Mouse (Mus musculus): Measurements from ENCODE around the gene Cyp2c55. TPM values are rescaled to one million over a fixed set of nuclear protein-coding genes. Genes with fewer than 3 reads are reported as not detected.

Cyp2c55 gene
- polyA plus RNA-seq, 1 experiment from 2014 or later: not detected

- Histone ChIP-seq H3K27ac (ENCODE audit: low read length) (no peak overlapping the region), H3K27me3 (replicated peaks; ENCODE audit: insufficient read depth, low read length) (no peaks in the 10 kb centered on the region), H3K9me3 (ENCODE audit: low read length) (no peaks in the 10 kb centered on the region), H3K4me1 (ENCODE audit: insufficient read depth, low read depth, low read length) (no peaks in the 10 kb centered on the region), H3K4me2 (replicated peaks; ENCODE audit: low read depth, low read length) (no peak overlapping the region), H3K9ac (replicated peaks; ENCODE audit: low read depth) (no peak overlapping the region), H3K36me3 (ENCODE audit: insufficient read depth, low read length) (no peaks in the 10 kb centered on the region), H3K4me3 (ENCODE audit: low read depth, low read length) (no peak overlapping the region)
- TF ChIP-seq EP300 (IDR thresholded peaks at IDR 0.05): no peak
- no peak for TF ChIP-seq CTCF (IDR thresholded peaks at IDR 0.05)
- DNase-seq (ENCODE audit: low spot score): no peak
- WGBS: 56% methylated on average over 1 of the region's 1 CpGs
- ATAC-seq: no peak
Observed at GRCm38 (mm10) chr19:38998676-38999075, 8.1 kb upstream of the Cyp2c55 start.

GRCm38 (mm10) chr19:39005132-39005531 is 1.7 kb upstream of the Cyp2c55 start:
- no peak overlapping the region for H3K4me2 ChIP-seq (replicated peaks; ENCODE audit: low read depth, low read length)
- no peaks in the 10 kb centered on the region for H3K4me1 ChIP-seq (ENCODE audit: insufficient read depth, low read depth, low read length)
- no peak overlapping the region for H3K4me3 ChIP-seq (ENCODE audit: low read depth, low read length)
- H3K9ac ChIP-seq (replicated peaks; ENCODE audit: low read depth): no peak overlapping the region
- no peak for TF ChIP-seq CTCF (IDR thresholded peaks at IDR 0.05)
- no peak for TF ChIP-seq EP300 (IDR thresholded peaks at IDR 0.05)
- H3K27ac ChIP-seq (ENCODE audit: low read length): no peak overlapping the region
- ATAC-seq: no peak
- 82% methylated on average over 1 of the region's 1 CpGs for WGBS
- no peak for DNase-seq (ENCODE audit: low spot score)
- H3K36me3 ChIP-seq (ENCODE audit: insufficient read depth, low read length): no peaks in the 10 kb centered on the region
- H3K27me3 ChIP-seq (replicated peaks; ENCODE audit: insufficient read depth, low read length): no peaks in the 10 kb centered on the region
- H3K9me3 ChIP-seq (ENCODE audit: low read length): no peaks in the 10 kb centered on the region

GRCm38 (mm10) chr19:39057928-39058327 is 51.1 kb downstream of the Cyp2c55 start:
- Histone ChIP-seq H3K36me3 (ENCODE audit: insufficient read depth, low read length) (no peaks in the 10 kb centered on the region), H3K4me2 (replicated peaks; ENCODE audit: low read depth, low read length) (no peak overlapping the region), H3K4me3 (ENCODE audit: low read depth, low read length) (no peak overlapping the region), H3K9ac (replicated peaks; ENCODE audit: low read depth) (no peak overlapping the region), H3K27ac (ENCODE audit: low read length) (no peak overlapping the region), H3K4me1 (ENCODE audit: insufficient read depth, low read depth, low read length) (no peaks in the 10 kb centered on the region), H3K27me3 (replicated peaks; ENCODE audit: insufficient read depth, low read length) (no peaks in the 10 kb centered on the region), H3K9me3 (ENCODE audit: low read length) (no peaks in the 10 kb centered on the region)
- DNase-seq (ENCODE audit: low spot score) (no peak), ATAC-seq (no peak)
- no peak for TF ChIP-seq CTCF (IDR thresholded peaks at IDR 0.05)
- TF ChIP-seq EP300 (IDR thresholded peaks at IDR 0.05): no peak
- WGBS: 96% methylated on average over 1 of the region's 1 CpGs

GRCm38 (mm10) chr19:39060719-39061118 is 53.9 kb downstream of the Cyp2c55 start, which contains the start of gene Cyp2c65:
TSS of gene Cyp2c65 (plus strand) at chr19:39061015.
- no peak within 1 kb of the TSS for H3K27ac ChIP-seq (ENCODE audit: low read length)
- no peaks in the 10 kb centered on the region for H3K27me3 ChIP-seq (replicated peaks; ENCODE audit: insufficient read depth, low read length)
- H3K9me3 ChIP-seq (ENCODE audit: low read length): no peaks in the 10 kb centered on the region
- DNase-seq (ENCODE audit: low spot score) (no peak), ATAC-seq (no peak)
- no peaks in the 10 kb centered on the region for H3K4me1 ChIP-seq (ENCODE audit: insufficient read depth, low read depth, low read length)
- TF ChIP-seq CTCF (IDR thresholded peaks at IDR 0.05): no peak
- TF ChIP-seq EP300 (IDR thresholded peaks at IDR 0.05): no peak
- H3K4me2 ChIP-seq (replicated peaks; ENCODE audit: low read depth, low read length): no peak within 1 kb of the TSS
- WGBS: 65% methylated on average over 2 of the region's 2 CpGs
- no peak within 1 kb of the TSS for H3K4me3 ChIP-seq (ENCODE audit: low read depth, low read length)
- H3K9ac ChIP-seq (replicated peaks; ENCODE audit: low read depth): no peak within 1 kb of the TSS
- no peaks in the 10 kb centered on the region for H3K36me3 ChIP-seq (ENCODE audit: insufficient read depth, low read length)

Small RNAs within 50 kb of the gene (microRNA-seq; reads per million reads assigned to microRNA genes)
- gene Gm23800: not detected

Other genes starting within 250 kb of the Cyp2c55 start
- 1.9 and 2.3 TPM in 2 replicates for gene Noc3l, start 187.8 kb upstream of the Cyp2c55 start, polyA plus RNA-seq (2015; fragmentation: Nextera tagmentation; extraction: Ambion mirVana)
- gene Tbc1d12, start 170.4 kb upstream of the Cyp2c55 start, polyA plus RNA-seq (2015; fragmentation: Nextera tagmentation; extraction: Ambion mirVana): 2.8 and 3.3 TPM in 2 replicates
- 5.1 and 5.2 TPM in 2 replicates for gene Hells, start 76.1 kb upstream of the Cyp2c55 start, polyA plus RNA-seq (2015; fragmentation: Nextera tagmentation; extraction: Ambion mirVana)
- not detected in 2 replicates for gene Cyp2c65, start 54.0 kb downstream of the Cyp2c55 start, polyA plus RNA-seq (2015; fragmentation: Nextera tagmentation; extraction: Ambion mirVana)
- not detected in 2 replicates for gene Cyp2c66, start 106.9 kb downstream of the Cyp2c55 start, polyA plus RNA-seq (2015; fragmentation: Nextera tagmentation; extraction: Ambion mirVana)